Mouse (Mus musculus): ENCODE measurements around the gene Zc3h10.
"Not testable (repeated sequence)": the region's sequence is repeated elsewhere in the genome, so short reads cannot be mapped to it uniquely, and the experiment has no call there.

DNA sequence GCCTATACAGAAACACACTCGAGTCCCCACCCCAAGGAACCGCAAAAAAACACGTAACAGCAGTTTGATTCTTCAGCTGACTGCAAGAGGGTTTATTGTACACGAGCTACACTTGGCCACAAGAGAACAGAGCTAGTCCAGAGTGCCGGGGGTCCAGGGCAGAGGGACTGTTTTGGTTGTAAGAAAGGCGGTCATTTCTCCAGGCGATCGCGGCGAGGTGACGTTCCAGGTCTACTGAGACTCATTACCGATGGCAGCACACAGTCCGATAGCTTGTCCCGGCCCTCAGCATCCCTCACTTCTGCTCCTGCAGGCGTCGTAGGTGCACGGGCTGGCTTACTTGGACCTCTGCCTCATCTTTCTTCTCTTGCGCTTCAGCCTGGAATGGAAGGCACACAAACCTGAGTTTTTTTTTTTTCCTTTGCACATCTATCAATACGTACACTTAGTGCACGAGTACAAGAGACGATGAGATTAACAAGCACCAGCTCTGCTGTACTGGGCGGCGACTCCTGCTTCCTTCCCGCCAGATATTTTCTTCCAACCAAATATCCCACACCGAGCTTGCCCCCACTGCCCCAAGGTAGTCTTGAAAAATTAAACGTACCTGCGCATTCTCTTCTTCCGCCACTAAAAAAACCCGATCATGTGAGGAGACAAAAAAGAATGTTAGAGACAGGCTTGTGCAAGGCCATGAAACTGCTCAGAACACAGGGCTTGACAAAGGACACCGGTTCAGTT is 647 bp upstream of the Zc3h10 start:
- not testable (repeated sequence) for TF ChIP-seq EP300, CTCF (IDR thresholded peaks at IDR 0.05; ENCODE audit: low read depth)

Data from heart, postnatal 0 days (tissue).